Mouse (Mus musculus): ENCODE measurements around the gene Naip2.
"Not testable (repeated sequence)": the region's sequence is repeated elsewhere in the genome, so short reads cannot be mapped to it uniquely, and the experiment has no call there.

GRCm38 (mm10) chr13:100166378-100166777 is 35.5 kb downstream of the Naip2 start:
- not testable (repeated sequence) for TF ChIP-seq CTCF (conservative IDR thresholded peaks at IDR 0.05; ENCODE audit: low read length); POU5F1 (IDR thresholded peaks at IDR 0.05; ENCODE audit: borderline replicate concordance, low read length); NANOG (IDR thresholded peaks at IDR 0.05; ENCODE audit: borderline replicate concordance, low read length)

All from E14TG2a.4 (cell line).